Mouse (Mus musculus): ENCODE measurements around the gene Diras1.

Gene Diras1

GRCm38 (mm10) chr10:81027331-81027730 lies 1.9 kb upstream of the Diras1 start:
- DNase-seq: no peak

- no peak for DNase-seq
Observed at GRCm38 (mm10) chr10:81026857-81027256, 1.4 kb upstream of the Diras1 start.

- no peak for DNase-seq
Observed at GRCm38 (mm10) chr10:81025047-81025621, 328 bp downstream of the Diras1 start.

- no peak for DNase-seq
Observed at GRCm38 (mm10) chr10:81024346-81024937, 1.0 kb downstream of the Diras1 start.

- DNase-seq: no peak
Observed at GRCm38 (mm10) chr10:81022744-81023143, 2.7 kb downstream of the Diras1 start.

- DNase-seq: no peak
Observed at GRCm38 (mm10) chr10:81021547-81022110, 3.8 kb downstream of the Diras1 start.

GRCm38 (mm10) chr10:81020207-81020606 lies 5.3 kb downstream of the Diras1 start:
- no peak for DNase-seq

- DNase-seq: no peak
Observed at GRCm38 (mm10) chr10:81019687-81020086, 5.8 kb downstream of the Diras1 start.

GRCm38 (mm10) chr10:81018326-81018725 lies 7.1 kb downstream of the Diras1 start:
- DNase-seq: no peak

- peak; percentile 67 for DNase-seq
Observed at GRCm38 (mm10) chr10:81016645-81017044, 8.8 kb downstream of the Diras1 start.

GRCm38 (mm10) chr10:81015666-81016065 lies 9.8 kb downstream of the Diras1 start:
- DNase-seq: no peak

GRCm38 (mm10) chr10:81014393-81015384 lies 10.8 kb downstream of the Diras1 start, which contains the start of gene Gng7:
Gene Gng7, minus strand, starts transcription at chr10:81014945.
- peak; percentile 96 for DNase-seq

- no peak for DNase-seq
Observed at GRCm38 (mm10) chr10:81010851-81011250, 14.6 kb downstream of the Diras1 start.

- no peak for DNase-seq
Observed at GRCm38 (mm10) chr10:81007240-81007639, 18.2 kb downstream of the Diras1 start.

GRCm38 (mm10) chr10:81006005-81006677 lies 19.3 kb downstream of the Diras1 start:
- DNase-seq: no peak

- DNase-seq: no peak
Observed at GRCm38 (mm10) chr10:81001161-81001560, 24.3 kb downstream of the Diras1 start.

GRCm38 (mm10) chr10:81000197-81001062 lies 25.0 kb downstream of the Diras1 start:
- DNase-seq: no peak

GRCm38 (mm10) chr10:80999362-81000196 lies 25.9 kb downstream of the Diras1 start:
- peak; percentile 90 for DNase-seq

GRCm38 (mm10) chr10:80998778-80999177 lies 26.7 kb downstream of the Diras1 start:
- DNase-seq: no peak

- DNase-seq: no peak
Observed at GRCm38 (mm10) chr10:80998021-80998420, 27.4 kb downstream of the Diras1 start.

- no peak for DNase-seq
Observed at GRCm38 (mm10) chr10:80997332-80997731, 28.1 kb downstream of the Diras1 start.

All from kidney, adult 9 months (tissue).